Mouse (Mus musculus) cerebellum, adult 2 months (tissue): ENCODE results near the gene Fam126b. TPM values are rescaled to one million over a fixed set of nuclear protein-coding genes. Genes with fewer than 3 reads are reported as not detected.
"Not testable (repeated sequence)": the region's sequence is repeated elsewhere in the genome, so short reads cannot be mapped to it uniquely, and the experiment has no call there.

Experiments used
- DNase-seq, 2 experiments: peaks; one replicate each; pipeline ENCODE4 v3.0.0; 2021
- H3K27ac ChIP-seq: fragments of 200-500 bp; 2 replicates; pipeline ENCODE4 v1.5.1; 2012; ENCODE audit warnings: low read length, control low read depth, inconsistent platforms; ENCODE audit not compliant: insufficient read depth
- H3K27me3 ChIP-seq: fragments of 200-500 bp; 2 replicates; pipeline ENCODE4 v1.6.1; 2012; ENCODE audit warnings: inconsistent platforms, mild to moderate bottlenecking, low read length, moderate library complexity; ENCODE audit not compliant: control insufficient read depth, insufficient read depth
- H3K4me1 ChIP-seq: fragments of 200-500 bp; 2 replicates; pipeline ENCODE4 v1.6.1; 2011; ENCODE audit warnings: low read length; ENCODE audit not compliant: control insufficient read depth, insufficient read depth
- H3K4me3 ChIP-seq: fragments of 200-500 bp; replicated peaks from 2 replicates; pipeline ENCODE3; 2011; ENCODE audit warnings: mild to moderate bottlenecking, low read depth, low read length, control low read depth; ENCODE audit not compliant: insufficient read depth
- CTCF ChIP-seq: fragments of 200-500 bp; IDR thresholded peaks from 2 replicates; pipeline ENCODE4 v1.5.1; 2011; ENCODE audit warnings: low read depth, mild to moderate bottlenecking, control low read depth, low read length, moderate library complexity, borderline replicate concordance; ENCODE audit not compliant: insufficient read depth
- POLR2A ChIP-seq: fragments of 200-500 bp; IDR thresholded peaks from 2 replicates; pipeline ENCODE4 v1.6.1; 2011; ENCODE audit warnings: low read length, control low read depth, borderline replicate concordance; ENCODE audit not compliant: insufficient read depth
- WGBS: fragments of 180-500 bp; shearing (Covaris S2); methylation state at CpG from one replicate; pipeline ENCODE4 v1.1.7; 2018; 5-methylcytosine and 5-hydroxymethylcytosine counted together
- polyA plus RNA-seq: library from polyadenylated mRNA; depleted of rRNA; stranded (reverse); fragments of >200 nt; gene quantifications from 2 replicates; pipeline ENCODE4 v1.2.3, GENCODE M21; 2012

Gene Fam126b
- polyA plus RNA-seq, 1 experiment: 21.8 TPM

DNA sequence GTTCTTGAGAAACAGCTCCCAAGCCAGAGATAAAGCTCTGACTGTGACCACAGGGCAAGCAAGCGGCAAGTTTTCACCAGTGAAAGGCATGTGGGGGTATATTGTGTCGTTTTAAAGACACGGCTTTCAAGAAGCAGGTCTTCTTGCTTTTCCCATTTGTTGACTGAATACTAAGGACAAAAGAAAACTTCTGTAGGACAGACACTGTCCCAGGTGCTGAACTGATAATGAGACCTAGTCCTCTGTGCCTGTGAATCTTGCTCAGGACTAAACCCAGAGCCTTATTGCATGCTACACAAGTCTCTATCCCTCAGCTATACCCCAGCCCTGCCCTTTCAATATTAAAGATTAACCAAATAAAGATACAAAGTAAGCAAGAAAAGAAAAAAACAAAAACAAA lies 30.1 kb upstream of the Fam126b start:
- Histone ChIP-seq H3K27me3 (no peaks in the 10 kb centered on the region), H3K4me3 (no peak overlapping the region), H3K27ac (no peak overlapping the region), H3K4me1 (no peaks in the 10 kb centered on the region; the same call in 1 of the 2 replicates)
- WGBS: 78% methylated on average over 3 of the region's 3 CpGs
- TF ChIP-seq POLR2A (no peak), CTCF (no peak)
- no peak for DNase-seq

DNA sequence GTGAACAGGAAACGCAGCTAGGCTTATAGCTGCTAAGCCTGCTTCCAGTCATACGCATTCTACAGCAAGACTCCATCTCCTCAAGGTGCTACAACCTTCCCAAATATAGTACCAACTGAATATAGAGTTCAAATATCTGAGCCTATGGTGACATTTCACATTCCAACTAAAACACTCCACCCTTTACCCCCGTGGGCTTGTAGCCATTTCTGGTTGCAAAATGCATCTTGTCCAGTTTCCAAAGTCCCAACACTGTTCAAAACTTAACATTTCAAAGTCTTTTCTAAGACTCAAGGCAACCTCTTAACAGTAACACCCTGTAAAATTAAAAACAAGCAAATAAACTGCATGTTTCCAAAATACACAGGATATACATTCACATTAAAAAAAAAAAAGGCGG lies 29.0 kb upstream of the Fam126b start:
- H3K4me3 ChIP-seq: no peak overlapping the region
- H3K4me1 ChIP-seq: no peaks in the 10 kb centered on the region
- H3K27ac ChIP-seq: no peak overlapping the region
- no peaks in the 10 kb centered on the region for H3K27me3 ChIP-seq
- TF ChIP-seq CTCF (no peak), POLR2A (no peak)
- DNase-seq: no peak
- 84% methylated on average over 4 of the region's 4 CpGs for WGBS

DNA sequence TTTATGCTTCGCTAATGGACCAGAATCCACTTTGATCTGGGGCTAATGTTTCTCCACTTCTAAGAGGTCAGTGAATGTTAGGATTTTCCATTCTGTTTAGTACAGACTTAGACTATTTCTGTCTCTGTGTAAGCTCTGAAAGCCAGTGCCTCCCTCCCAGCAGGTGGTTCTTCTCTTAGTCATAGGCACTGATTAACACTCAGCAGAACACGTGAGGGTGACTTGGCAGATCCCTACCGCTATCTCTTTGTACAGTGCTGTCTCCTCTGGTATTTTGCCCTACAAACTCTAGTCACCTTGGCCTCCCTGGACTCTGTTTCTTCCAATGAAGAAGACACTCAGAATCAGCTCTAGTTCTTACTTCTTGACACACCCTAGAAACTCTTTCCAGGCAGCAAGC lies 28.3 kb upstream of the Fam126b start:
- peak in 1 of 2 experiments; percentile 57 for DNase-seq
- Histone ChIP-seq H3K27ac (no peak overlapping the region), H3K4me1 (no peaks in the 10 kb centered on the region), H3K27me3 (no peaks in the 10 kb centered on the region), H3K4me3 (no peak overlapping the region)
- 61% methylated on average over 3 of the region's 3 CpGs for WGBS
- TF ChIP-seq CTCF (no peak), POLR2A (no peak)

DNA sequence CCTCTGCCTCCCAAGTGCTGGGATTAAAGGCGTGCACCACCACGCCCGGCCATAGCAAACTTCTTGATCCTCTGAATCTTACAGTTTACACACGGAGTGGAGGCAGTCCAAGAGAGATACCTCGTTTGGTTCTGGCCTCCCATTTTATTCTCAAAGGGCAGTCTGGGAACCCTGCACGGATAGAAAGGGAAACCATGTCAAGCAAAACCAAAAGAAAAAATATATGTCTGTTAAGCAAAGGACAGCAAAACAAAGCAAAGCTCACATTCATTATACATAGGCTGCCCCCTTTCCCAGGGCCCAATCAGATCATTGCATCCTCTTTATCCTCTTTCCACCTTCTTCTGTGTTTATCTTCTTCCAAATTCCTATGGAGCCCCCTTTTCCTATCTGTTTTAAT lies 27.7 kb upstream of the Fam126b start:
- WGBS: 79% methylated on average over 6 of the region's 6 CpGs
- TF ChIP-seq POLR2A: no peak
- TF ChIP-seq CTCF: no peak
- no peaks in the 10 kb centered on the region for H3K27me3 ChIP-seq
- no peak for DNase-seq
- no peak overlapping the region for H3K27ac ChIP-seq
- no peak overlapping the region for H3K4me3 ChIP-seq
- no peaks in the 10 kb centered on the region for H3K4me1 ChIP-seq

DNA sequence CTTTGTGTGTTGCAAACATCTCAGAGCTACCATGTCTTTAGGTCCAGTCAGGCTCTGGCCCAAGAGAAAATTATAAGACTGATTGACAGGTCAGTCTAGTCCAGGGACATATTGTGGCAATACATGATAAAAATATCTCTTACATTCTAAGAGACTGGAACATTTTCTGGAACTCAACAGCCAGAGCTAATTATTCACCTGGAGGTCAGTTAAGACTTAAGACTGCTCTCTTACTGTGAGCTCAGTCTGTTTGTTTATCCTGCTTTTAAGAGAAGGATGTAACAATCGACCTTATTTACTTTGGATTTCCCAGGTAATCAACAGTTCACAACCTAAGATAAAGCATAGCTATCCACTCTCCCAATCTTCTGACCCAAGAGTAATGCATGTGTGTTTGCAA lies 24.5 kb upstream of the Fam126b start:
- Histone ChIP-seq H3K4me1 (no peaks in the 10 kb centered on the region), H3K4me3 (no peak overlapping the region), H3K27me3 (no peaks in the 10 kb centered on the region), H3K27ac (no peak overlapping the region)
- DNase-seq: no peak
- WGBS: 35% methylated on average over 1 of the region's 1 CpGs
- no peak for TF ChIP-seq POLR2A
- TF ChIP-seq CTCF: no peak

GRCm38 (mm10) chr1:58610166-58610565 lies 24.0 kb upstream of the Fam126b start:
- DNase-seq: no peak
- H3K27me3 ChIP-seq: no peaks in the 10 kb centered on the region
- H3K4me3 ChIP-seq: no peak overlapping the region
- no peak overlapping the region for H3K27ac ChIP-seq
- WGBS: 70% methylated on average over 1 of the region's 1 CpGs
- no peaks in the 10 kb centered on the region for H3K4me1 ChIP-seq
- no peak for TF ChIP-seq POLR2A
- no peak for TF ChIP-seq CTCF

GRCm38 (mm10) chr1:58609591-58609990 lies 23.5 kb upstream of the Fam126b start:
- H3K4me3 ChIP-seq, H3K4me1 ChIP-seq, H3K27ac ChIP-seq, DNase-seq, H3K27me3 ChIP-seq: not testable (repeated sequence)
- 90% methylated on average over 5 of the region's 5 CpGs for WGBS

GRCm38 (mm10) chr1:58603738-58604137 lies 17.6 kb upstream of the Fam126b start:
- TF ChIP-seq POLR2A: no peak
- no peak for DNase-seq
- Histone ChIP-seq H3K4me1 (no peaks in the 10 kb centered on the region), H3K27me3 (no peaks in the 10 kb centered on the region), H3K4me3 (no peak overlapping the region), H3K27ac (no peak overlapping the region)
- WGBS: 83% methylated on average over 4 of the region's 4 CpGs

- H3K4me3 ChIP-seq: no peak overlapping the region
- H3K4me1 ChIP-seq: no peaks in the 10 kb centered on the region
- DNase-seq: no peak
- no peak for TF ChIP-seq POLR2A
- no peak for TF ChIP-seq CTCF
- 71% methylated on average over 4 of the region's 4 CpGs for WGBS
- H3K27ac ChIP-seq: no peak overlapping the region
- no peaks in the 10 kb centered on the region for H3K27me3 ChIP-seq
Measured at GRCm38 (mm10) chr1:58602681-58603080, 16.6 kb upstream of the Fam126b start.
